Mouse (Mus musculus) liver (tissue): ENCODE measurements at regions not wholly inside any gene's neighbourhood (a gene's known extent, or its start where the extent isn't known, plus 50 kb on each side); places are given as distances from the start of the nearest gene placed in this dataset.
A peak's percentile ranks its signal among the peaks of the same experiment; 100 is the strongest.

ENCODE experiments used
- DNase-seq: peaks from one replicate; pipeline ENCODE4 v3.0.0-alpha.2; 2020; ENCODE audit warnings: mixed read lengths

GRCm38 (mm10) chr2:92711122-92711777 lies 111.7 kb downstream of the Chst1 start:
- no peak for DNase-seq

GRCm38 (mm10) chr2:92712266-92713144 lies 113.0 kb downstream of the Chst1 start:
- DNase-seq = no peak

GRCm38 (mm10) chr2:92717706-92718105 lies 118.2 kb downstream of the Chst1 start:
- DNase-seq = no peak

GRCm38 (mm10) chr2:92721951-92722350 lies 122.4 kb downstream of the Chst1 start:
- DNase-seq = no peak

GRCm38 (mm10) chr2:92723618-92724263 lies 124.2 kb downstream of the Chst1 start:
- no peak for DNase-seq

GRCm38 (mm10) chr2:92726640-92727039 lies 127.1 kb downstream of the Chst1 start:
- DNase-seq = no peak

GRCm38 (mm10) chr2:92727241-92727640 lies 127.7 kb downstream of the Chst1 start:
- no peak for DNase-seq

GRCm38 (mm10) chr2:92728388-92728787 lies 128.9 kb downstream of the Chst1 start:
- no peak for DNase-seq

GRCm38 (mm10) chr2:92730371-92730770 lies 130.9 kb downstream of the Chst1 start:
- DNase-seq = no peak

- DNase-seq = no peak
Observed at GRCm38 (mm10) chr2:92733403-92733802, 133.9 kb downstream of the Chst1 start.

- DNase-seq = no peak
Observed at GRCm38 (mm10) chr2:92735784-92736183, 136.3 kb downstream of the Chst1 start.

GRCm38 (mm10) chr2:92737301-92737700 lies 137.8 kb downstream of the Chst1 start:
- DNase-seq = no peak

GRCm38 (mm10) chr2:92739576-92739975 lies 140.1 kb downstream of the Chst1 start:
- DNase-seq = no peak

GRCm38 (mm10) chr2:92740776-92741295 lies 141.3 kb downstream of the Chst1 start:
- DNase-seq = no peak

- DNase-seq = peak; percentile 11
Observed at GRCm38 (mm10) chr2:92742025-92742424, 142.5 kb downstream of the Chst1 start.

GRCm38 (mm10) chr2:92742671-92743070 lies 143.2 kb downstream of the Chst1 start:
- no peak for DNase-seq

GRCm38 (mm10) chr2:92743152-92743551 lies 143.6 kb downstream of the Chst1 start:
- no peak for DNase-seq

GRCm38 (mm10) chr2:92743911-92744310 lies 144.4 kb downstream of the Chst1 start:
- no peak for DNase-seq

- no peak for DNase-seq
Observed at GRCm38 (mm10) chr2:92747406-92747805, 147.9 kb downstream of the Chst1 start.

- DNase-seq = no peak
Observed at GRCm38 (mm10) chr2:92750116-92750515, 150.6 kb downstream of the Chst1 start.

- DNase-seq = no peak
Observed at GRCm38 (mm10) chr2:92750672-92751071, 151.2 kb downstream of the Chst1 start.

GRCm38 (mm10) chr2:92751256-92751655 lies 151.7 kb downstream of the Chst1 start:
- no peak for DNase-seq

GRCm38 (mm10) chr2:92752156-92752555 lies 152.6 kb downstream of the Chst1 start:
- DNase-seq = no peak
